In genomic region chr7:142454706-142455105, GRCm38 (mm10) we compare ENCODE assay signal across 14 mouse cellular contexts. TPM values are rescaled to one million over a fixed set of nuclear protein-coding genes. Genes with fewer than 3 reads are reported as not detected.
A peak's percentile ranks its signal among the peaks of the same experiment; 100 is the strongest.
DNase-seq lines count a peak whose midpoint lies in the region; ATAC-seq and TF ChIP-seq lines count a peak whose summit lies in the region.
"Had no signal": no experiment of that assay in that cellular context is flagged by ENCODE, and none has a peak within 500 bp of the region (broad histone marks: within the 10 kb centered on the region; RNA-seq: fewer than 3 reads in every experiment).

No protein-coding gene starts in this region.

- intact Hi-C loops in heart, postnatal 14 days (cut with DNase I): no loop called here
- intact Hi-C loops in left cerebral cortex, postnatal 4 days (cut with DNase I): no loop called here

- peak overlapping the region; percentile 99 for H3K27ac ChIP-seq in heart, embryonic 13.5 days (replicated peaks)
- H3K27ac ChIP-seq in liver, embryonic 12.5 days: peak overlapping the region; percentile 61; the same call in 1 of the 2 replicates
- no peak overlapping the region for H3K27ac ChIP-seq in liver, postnatal 0 days (ENCODE audit: low read depth)
- peak overlapping the region; percentile 83 for H3K27ac ChIP-seq in embryonic facial prominence, embryonic 15.5 days (replicated peaks)
- peak overlapping the region; percentile 81 for H3K27ac ChIP-seq in limb, embryonic 15.5 days
- no peak overlapping the region for H3K27ac ChIP-seq in thymus, adult 2 months (ENCODE audit: control insufficient read depth, insufficient read depth, low read length)

- DNase-seq in heart, postnatal 14 days: no peak
- DNase-seq in liver, postnatal 0 days: no peak
- no peak for DNase-seq in thymus, adult 2 months
- DNase-seq in left cerebral cortex, postnatal 4 days: no peak
- DNase-seq: adrenal gland, postnatal 36 days; kidney, adult 8-10 months had no signal

- 48% methylated on average over 1 of the region's 1 CpGs for WGBS in heart, embryonic 13.5 days
- WGBS in liver, embryonic 12.5 days (ENCODE audit: insufficient replicate concordance): 62% methylated on average over 1 of the region's 1 CpGs
- 61% methylated on average over 1 of the region's 1 CpGs for WGBS in liver, postnatal 0 days (ENCODE audit: insufficient replicate concordance)
- 30% methylated on average over 1 of the region's 1 CpGs for WGBS in embryonic facial prominence, embryonic 15.5 days
- 69% methylated on average over 1 of the region's 1 CpGs for WGBS in limb, embryonic 15.5 days
- 90% methylated on average over 1 of the region's 1 CpGs for WGBS in thymus, adult 2 months

- TF ChIP-seq EP300 in liver, postnatal 0 days (IDR thresholded peaks at IDR 0.05; ENCODE audit: low read depth): no peak

- no peaks in the 10 kb centered on the region for H3K9me3 ChIP-seq in heart, embryonic 13.5 days
- H3K9me3 ChIP-seq in liver, embryonic 12.5 days (replicated peaks): no peaks in the 10 kb centered on the region
- H3K9me3 ChIP-seq in liver, postnatal 0 days (ENCODE audit: low read length): no peaks in the 10 kb centered on the region
- H3K9me3 ChIP-seq in embryonic facial prominence, embryonic 15.5 days (replicated peaks): no peaks in the 10 kb centered on the region
- no peaks in the 10 kb centered on the region for H3K9me3 ChIP-seq in limb, embryonic 15.5 days

- H3K4me2 ChIP-seq in heart, embryonic 13.5 days: no peak overlapping the region
- no peak overlapping the region for H3K4me2 ChIP-seq in liver, embryonic 12.5 days
- H3K4me2 ChIP-seq in liver, postnatal 0 days (ENCODE audit: low read depth, low read length): no peak overlapping the region
- no peak overlapping the region for H3K4me2 ChIP-seq in embryonic facial prominence, embryonic 15.5 days (replicated peaks)
- no peak overlapping the region for H3K4me2 ChIP-seq in limb, embryonic 15.5 days

- no peaks in the 10 kb centered on the region for H3K27me3 ChIP-seq in heart, embryonic 13.5 days (replicated peaks)
- H3K27me3 ChIP-seq in liver, embryonic 12.5 days (replicated peaks): 0 out of 2 replicates have a peak, but pooled peaks cover 3% of the 10 kb centered on the region
- no peaks in the 10 kb centered on the region for H3K27me3 ChIP-seq in liver, postnatal 0 days (ENCODE audit: insufficient read depth, low read length)
- no peaks in the 10 kb centered on the region for H3K27me3 ChIP-seq in embryonic facial prominence, embryonic 15.5 days
- no peaks in the 10 kb centered on the region for H3K27me3 ChIP-seq in limb, embryonic 15.5 days
- no peaks in the 10 kb centered on the region for H3K27me3 ChIP-seq in thymus, adult 2 months (ENCODE audit: control insufficient read depth, insufficient read depth, low read length)

- peak overlapping the region; percentile 68 for H3K9ac ChIP-seq in heart, embryonic 13.5 days
- H3K9ac ChIP-seq in liver, embryonic 12.5 days: no peak overlapping the region
- H3K9ac ChIP-seq in liver, postnatal 0 days (replicated peaks): no peak overlapping the region
- H3K9ac ChIP-seq in embryonic facial prominence, embryonic 15.5 days: no peak overlapping the region
- no peak overlapping the region for H3K9ac ChIP-seq in limb, embryonic 15.5 days

- H3K4me1 ChIP-seq in heart, embryonic 13.5 days: peaks cover 65% of the 10 kb centered on the region
- H3K4me1 ChIP-seq in liver, embryonic 12.5 days: peaks cover 21% of the 10 kb centered on the region
- H3K4me1 ChIP-seq in liver, postnatal 0 days (ENCODE audit: insufficient read depth): peaks cover 2% of the 10 kb centered on the region
- peaks cover 28% of the 10 kb centered on the region for H3K4me1 ChIP-seq in embryonic facial prominence, embryonic 15.5 days
- H3K4me1 ChIP-seq in limb, embryonic 15.5 days: peaks cover 40% of the 10 kb centered on the region
- H3K4me1 ChIP-seq in thymus, adult 2 months (replicated peaks; ENCODE audit: control insufficient read depth, insufficient read depth, low read length): peaks cover 32% of the 10 kb centered on the region

- TF ChIP-seq POLR2A in thymus, adult 2 months (IDR thresholded peaks at IDR 0.05; ENCODE audit: control insufficient read depth, extremely low read depth, insufficient read depth, low read length, poor library complexity): no peak

- no peak for TF ChIP-seq CTCF in liver, postnatal 0 days (IDR thresholded peaks at IDR 0.05; ENCODE audit: low read depth)
- no peak for TF ChIP-seq CTCF in thymus, adult 2 months (IDR thresholded peaks at IDR 0.05; ENCODE audit: borderline replicate concordance, control insufficient read depth, extremely low read depth, insufficient read depth, low read length, poor library complexity)

- no peaks in the 10 kb centered on the region for H3K36me3 ChIP-seq in heart, embryonic 13.5 days
- no peaks in the 10 kb centered on the region for H3K36me3 ChIP-seq in liver, embryonic 12.5 days
- H3K36me3 ChIP-seq in liver, postnatal 0 days (replicated peaks; ENCODE audit: insufficient read depth, low read length): no peaks in the 10 kb centered on the region
- H3K36me3 ChIP-seq in embryonic facial prominence, embryonic 15.5 days: no peaks in the 10 kb centered on the region
- no peaks in the 10 kb centered on the region for H3K36me3 ChIP-seq in limb, embryonic 15.5 days
- H3K36me3 ChIP-seq in thymus, adult 2 months (ENCODE audit: control insufficient read depth, insufficient read depth, low read length): no peaks in the 10 kb centered on the region

- H3K4me3 ChIP-seq in heart, embryonic 13.5 days: no peak overlapping the region
- no peak overlapping the region for H3K4me3 ChIP-seq in liver, embryonic 12.5 days
- no peak overlapping the region for H3K4me3 ChIP-seq in liver, postnatal 0 days (ENCODE audit: low read depth, low read length)
- H3K4me3 ChIP-seq in embryonic facial prominence, embryonic 15.5 days (replicated peaks): no peak overlapping the region
- no peak overlapping the region for H3K4me3 ChIP-seq in limb, embryonic 15.5 days
- no peak overlapping the region for H3K4me3 ChIP-seq in thymus, adult 2 months (ENCODE audit: control insufficient read depth, insufficient read depth, low read length)
- H3K4me3 ChIP-seq: erythroblast, embryonic 14.5 days had no signal

- ATAC-seq in heart, embryonic 13.5 days (ENCODE audit: extremely low read depth, insufficient number of reproducible peaks, low FRiP score, low TSS enrichment): no peak
- ATAC-seq in liver, embryonic 12.5 days: no peak
- ATAC-seq in liver, postnatal 0 days: no peak
- ATAC-seq in embryonic facial prominence, embryonic 15.5 days (ENCODE audit: insufficient number of reproducible peaks, low FRiP score, low TSS enrichment, low read depth): no peak
- ATAC-seq in limb, embryonic 15.5 days (ENCODE audit: insufficient number of reproducible peaks, low FRiP score, low TSS enrichment, low read depth): no peak
- ATAC-seq: CD4-positive, CD25-positive, alpha-beta regulatory T cell, adult 4 months had no signal

RNA-seq across cellular contexts. Expression of gene Lsp1, which starts 5.9 kb away (rescaled TPM):
- polyA plus RNA-seq in heart, embryonic 13.5 days (2015; fragmentation: Nextera tagmentation; extraction: Ambion mirVana): 51.0 and 54.6 TPM in 2 replicates
- total RNA-seq in heart, postnatal 14 days (2021): 10 to 100 TPM; 63.5 to 77.2 TPM
- polyA plus RNA-seq in liver, embryonic 12.5 days (2016; fragmentation: Nextera tagmentation; extraction: Ambion mirVana): 16.7 and 17.0 TPM in 2 replicates
- 31.5 and 33.6 TPM in 2 replicates for polyA plus RNA-seq in liver, postnatal 0 days (2015; fragmentation: Nextera tagmentation; extraction: Ambion mirVana)
- polyA plus RNA-seq in embryonic facial prominence, embryonic 15.5 days (2015; fragmentation: Nextera tagmentation; extraction: Ambion mirVana): 49.3 and 58.9 TPM in 2 replicates
- polyA plus RNA-seq in limb, embryonic 15.5 days (2015; fragmentation: Nextera tagmentation; extraction: Ambion mirVana): 57.3 and 63.3 TPM in 2 replicates
- polyA plus RNA-seq in thymus, adult 2 months (2012; rRNA removed): 507 and 626 TPM in 2 replicates
- 1 to 10 TPM; 5.5 to 5.7 TPM for total RNA-seq in left cerebral cortex, postnatal 4 days (2021)

RNA-seq across cellular contexts. Expression of gene Tnni2, which starts 13.1 kb away (rescaled TPM):
- 34.8 and 41.9 TPM in 2 replicates for polyA plus RNA-seq in heart, embryonic 13.5 days (2015; fragmentation: Nextera tagmentation; extraction: Ambion mirVana)
- 1 to 10 TPM; 5.7 to 7.8 TPM for total RNA-seq in heart, postnatal 14 days (2021)
- polyA plus RNA-seq in liver, embryonic 12.5 days (2016; fragmentation: Nextera tagmentation; extraction: Ambion mirVana): 1.8 and 2.4 TPM in 2 replicates
- 6.9 and 72.7 TPM in 2 replicates for polyA plus RNA-seq in liver, postnatal 0 days (2015; fragmentation: Nextera tagmentation; extraction: Ambion mirVana)
- polyA plus RNA-seq in embryonic facial prominence, embryonic 15.5 days (2015; fragmentation: Nextera tagmentation; extraction: Ambion mirVana): 169 and 228 TPM in 2 replicates
- 136 and 529 TPM in 2 replicates for polyA plus RNA-seq in limb, embryonic 15.5 days (2015; fragmentation: Nextera tagmentation; extraction: Ambion mirVana)
- polyA plus RNA-seq in thymus, adult 2 months (2012; rRNA removed): 3.2 and 4.3 TPM in 2 replicates
- total RNA-seq in left cerebral cortex, postnatal 4 days (2021): not detected
- polyA plus RNA-seq: CD4-positive, CD25-positive, alpha-beta regulatory T cell, adult 4 months; erythroblast, embryonic 14.5 days had no signal

RNA-seq across cellular contexts. Expression of gene Syt8, which starts 20.1 kb away (rescaled TPM):
- 0.19 and 0.41 TPM in 2 replicates for polyA plus RNA-seq in heart, embryonic 13.5 days (2015; fragmentation: Nextera tagmentation; extraction: Ambion mirVana)
- total RNA-seq in heart, postnatal 14 days (2021): not detected
- polyA plus RNA-seq in liver, embryonic 12.5 days (2016; fragmentation: Nextera tagmentation; extraction: Ambion mirVana): not detected in 2 replicates
- not detected in 2 replicates for polyA plus RNA-seq in liver, postnatal 0 days (2015; fragmentation: Nextera tagmentation; extraction: Ambion mirVana)
- 3.9 and 4.5 TPM in 2 replicates for polyA plus RNA-seq in embryonic facial prominence, embryonic 15.5 days (2015; fragmentation: Nextera tagmentation; extraction: Ambion mirVana)
- polyA plus RNA-seq in limb, embryonic 15.5 days (2015; fragmentation: Nextera tagmentation; extraction: Ambion mirVana): 6.3 and 6.7 TPM in 2 replicates
- 2.2 and 5.2 TPM in 2 replicates for polyA plus RNA-seq in thymus, adult 2 months (2012; rRNA removed)
- total RNA-seq in left cerebral cortex, postnatal 4 days (2021): not detected
- total RNA-seq: adrenal gland, postnatal 36 days; gastrocnemius, adult 18-20 months; megakaryocyte, adult 5-6 weeks had no signal
- polyA plus RNA-seq: CD4-positive, CD25-positive, alpha-beta regulatory T cell, adult 4 months; erythroblast, embryonic 14.5 days had no signal

RNA-seq across cellular contexts. Expression of gene Tnnt3, which starts 43.9 kb away (rescaled TPM):
- 4.0 and 5.4 TPM in 2 replicates for polyA plus RNA-seq in heart, embryonic 13.5 days (2015; fragmentation: Nextera tagmentation; extraction: Ambion mirVana)
- 1 to 10 TPM; 1.2 to 1.4 TPM for total RNA-seq in heart, postnatal 14 days (2021)
- polyA plus RNA-seq in liver, embryonic 12.5 days (2016; fragmentation: Nextera tagmentation; extraction: Ambion mirVana): 0.51 TPM in 1 of 2 replicates, not detected in the other
- polyA plus RNA-seq in liver, postnatal 0 days (2015; fragmentation: Nextera tagmentation; extraction: Ambion mirVana): 3.6 and 72.5 TPM in 2 replicates
- polyA plus RNA-seq in embryonic facial prominence, embryonic 15.5 days (2015; fragmentation: Nextera tagmentation; extraction: Ambion mirVana): 167 and 228 TPM in 2 replicates
- 154 and 517 TPM in 2 replicates for polyA plus RNA-seq in limb, embryonic 15.5 days (2015; fragmentation: Nextera tagmentation; extraction: Ambion mirVana)
- 1.1 and 2.2 TPM in 2 replicates for polyA plus RNA-seq in thymus, adult 2 months (2012; rRNA removed)
- total RNA-seq in left cerebral cortex, postnatal 4 days (2021): 1 to 10 TPM in 1 of 2 experiments, not detected in 1; 1.3 TPM
- polyA plus RNA-seq: erythroblast, embryonic 14.5 days had no signal

Comparison
In these comparisons a context has a peak if more than half of its experiments do, and no peak if none do; other contexts are left out.
1. H3K27ac ChIP-seq: peak in heart, embryonic 13.5 days (single experiment), liver, embryonic 12.5 days (single experiment), embryonic facial prominence, embryonic 15.5 days (single experiment) and limb, embryonic 15.5 days (single experiment); none in liver, postnatal 0 days (single experiment) and thymus, adult 2 months (single experiment).